9 mouse cellular contexts compared by ENCODE assay signal in genomic region chr15:94557442-94557841, GRCm38 (mm10). TPM values are rescaled to one million over a fixed set of nuclear protein-coding genes. Genes with fewer than 3 reads are reported as not detected.
DNase-seq lines count a peak whose midpoint lies in the region; ATAC-seq and TF ChIP-seq lines count a peak whose summit lies in the region.
"Had no signal": no experiment of that assay in that cellular context is flagged by ENCODE, and none has a peak within 500 bp of the region (broad histone marks: within the 10 kb centered on the region; RNA-seq: fewer than 3 reads in every experiment).

No protein-coding gene starts in this region.

- no peak overlapping the region for H3K4me3 ChIP-seq in ES-Bruce4 (ENCODE audit: low read depth, low read length)
- no peak overlapping the region for H3K4me3 ChIP-seq in forebrain, embryonic 10.5 days
- H3K4me3 ChIP-seq in lung, embryonic 15.5 days: no peak overlapping the region
- H3K4me3 ChIP-seq: limb, embryonic 15.5 days had no signal

- TF ChIP-seq CTCF in ES-Bruce4 (IDR thresholded peaks at IDR 0.05; ENCODE audit: low read depth, low read length): peak; percentile 84

- TF ChIP-seq EP300 in ES-Bruce4 (IDR thresholded peaks at IDR 0.05; ENCODE audit: insufficient read depth, low read depth, low read length): no peak

- no peak overlapping the region for H3K27ac ChIP-seq in ES-Bruce4 (ENCODE audit: insufficient read depth, low read length)
- no peak overlapping the region for H3K27ac ChIP-seq in forebrain, embryonic 10.5 days
- H3K27ac ChIP-seq in lung, embryonic 15.5 days: no peak overlapping the region
- H3K27ac ChIP-seq: limb, embryonic 15.5 days had no signal

- DNase-seq in c-Kit-negative CD71-positive TER-119-positive erythroid progenitor cells, embryonic 14.5 days (ENCODE audit: low read depth, low spot score): peak; percentile 42
- DNase-seq in forebrain, embryonic 10.5 days (ENCODE audit: extremely low spot score, low spot score): peak; percentile 78
- DNase-seq in heart, postnatal 4 days: peak; percentile 91
- DNase-seq in layer of hippocampus, adult 8-10 months (ENCODE audit: low spot score in 2 of 2): peak; percentile 59 to 92
- DNase-seq in ovary, postnatal 14 days (ENCODE audit: low spot score): peak; percentile 83
- peak; percentile 61 to 84 for DNase-seq in thymus, postnatal 10 days (ENCODE audit: low spot score in 2 of 2)

- no peaks in the 10 kb centered on the region for H3K9me3 ChIP-seq in ES-Bruce4 (replicated peaks; ENCODE audit: control insufficient read depth, insufficient read depth, low read length, poor library complexity, severe bottlenecking)
- H3K9me3 ChIP-seq in forebrain, embryonic 10.5 days: no peaks in the 10 kb centered on the region
- no peaks in the 10 kb centered on the region for H3K9me3 ChIP-seq in lung, embryonic 15.5 days
- H3K9me3 ChIP-seq: limb, embryonic 15.5 days had no signal

- H3K4me1 ChIP-seq in ES-Bruce4 (ENCODE audit: control insufficient read depth, insufficient read depth, low read length): peaks cover 3% of the 10 kb centered on the region
- no peaks in the 10 kb centered on the region for H3K4me1 ChIP-seq in forebrain, embryonic 10.5 days
- no peaks in the 10 kb centered on the region for H3K4me1 ChIP-seq in lung, embryonic 15.5 days
- H3K4me1 ChIP-seq: limb, embryonic 15.5 days had no signal

- peak; percentile 64; the same call in 1 of the 2 replicates for ATAC-seq in lung, embryonic 15.5 days (ENCODE audit: borderline replicate concordance, extremely low read depth, low FRiP score, low TSS enrichment)

- no peak overlapping the region for H3K9ac ChIP-seq in ES-Bruce4 (ENCODE audit: low read depth, poor library complexity, severe bottlenecking)
- H3K9ac ChIP-seq in lung, embryonic 15.5 days: no peak overlapping the region
- H3K9ac ChIP-seq: limb, embryonic 15.5 days had no signal

- H3K4me2 ChIP-seq in lung, embryonic 15.5 days: no peak overlapping the region
- H3K4me2 ChIP-seq: limb, embryonic 15.5 days had no signal

- no peak for TF ChIP-seq POLR2A in ES-Bruce4 (IDR thresholded peaks at IDR 0.05; ENCODE audit: insufficient read depth, low read length)

- 30% methylated on average over 7 of the region's 7 CpGs for WGBS in forebrain, embryonic 10.5 days
- WGBS in lung, embryonic 15.5 days: 19% methylated on average over 7 of the region's 7 CpGs

- H3K36me3 ChIP-seq in ES-Bruce4 (ENCODE audit: control insufficient read depth, insufficient read depth, low read length, poor library complexity, severe bottlenecking): no peaks in the 10 kb centered on the region
- no peaks in the 10 kb centered on the region for H3K36me3 ChIP-seq in forebrain, embryonic 10.5 days (replicated peaks)
- H3K36me3 ChIP-seq in lung, embryonic 15.5 days: no peaks in the 10 kb centered on the region
- H3K36me3 ChIP-seq: limb, embryonic 15.5 days had no signal

- H3K27me3 ChIP-seq in ES-Bruce4 (ENCODE audit: control insufficient read depth, insufficient read depth, low read length, poor library complexity, severe bottlenecking): no peaks in the 10 kb centered on the region
- H3K27me3 ChIP-seq in forebrain, embryonic 10.5 days (ENCODE audit: poor library complexity, severe bottlenecking): no peaks in the 10 kb centered on the region
- H3K27me3 ChIP-seq in lung, embryonic 15.5 days: no peaks in the 10 kb centered on the region
- H3K27me3 ChIP-seq: limb, embryonic 15.5 days had no signal

RNA-seq across cellular contexts. Expression of gene Irak4, which starts 14.0 kb away (rescaled TPM):
- polyA plus RNA-seq in ES-Bruce4 (2011; ENCODE audit: insufficient read depth, insufficient read length, low read depth, missing spikeins): 1.8 and 2.4 TPM in 2 replicates
- 3.5 and 3.6 TPM in 2 replicates for polyA plus RNA-seq in forebrain, embryonic 10.5 days (2016; fragmentation: Nextera tagmentation; extraction: Ambion mirVana)
- 1 to 10 TPM; 5.6 to 6.5 TPM for total RNA-seq in heart, postnatal 4 days (2021)
- 1 to 10 TPM; 1.7 to 5.0 (median 3.3) TPM for total RNA-seq in layer of hippocampus, adult 8-10 months (2022)
- polyA plus RNA-seq in lung, embryonic 15.5 days (2015; fragmentation: Nextera tagmentation; extraction: Ambion mirVana): 8.3 and 9.9 TPM in 2 replicates

RNA-seq across cellular contexts. Expression of gene Pus7l, which starts 14.1 kb away (rescaled TPM):
- 4.5 and 7.3 TPM in 2 replicates for polyA plus RNA-seq in ES-Bruce4 (2011; ENCODE audit: insufficient read depth, insufficient read length, low read depth, missing spikeins)
- polyA plus RNA-seq in forebrain, embryonic 10.5 days (2016; fragmentation: Nextera tagmentation; extraction: Ambion mirVana): 11.1 and 11.4 TPM in 2 replicates
- total RNA-seq in heart, postnatal 4 days (2021): 1 to 10 TPM; 2.8 to 3.0 TPM
- total RNA-seq in layer of hippocampus, adult 8-10 months (2022): 1 to 10 TPM; 2.6 to 3.6 (median 3.2) TPM
- polyA plus RNA-seq in lung, embryonic 15.5 days (2015; fragmentation: Nextera tagmentation; extraction: Ambion mirVana): 7.9 and 8.7 TPM in 2 replicates

RNA-seq across cellular contexts. Expression of gene Twf1, which starts 32.2 kb away (rescaled TPM):
- polyA plus RNA-seq in ES-Bruce4 (2011; ENCODE audit: insufficient read depth, insufficient read length, low read depth, missing spikeins): 92.3 and 94.9 TPM in 2 replicates
- 82.7 and 84.0 TPM in 2 replicates for polyA plus RNA-seq in forebrain, embryonic 10.5 days (2016; fragmentation: Nextera tagmentation; extraction: Ambion mirVana)
- total RNA-seq in heart, postnatal 4 days (2021): 10 to 100 TPM; 31.1 to 39.1 TPM
- 10 to 100 TPM; 45.4 to 55.3 (median 50.7) TPM for total RNA-seq in layer of hippocampus, adult 8-10 months (2022)
- polyA plus RNA-seq in lung, embryonic 15.5 days (2015; fragmentation: Nextera tagmentation; extraction: Ambion mirVana): 86.1 and 88.7 TPM in 2 replicates
